Mouse (Mus musculus): Measurements from ENCODE around the gene Hoxd13. TPM values are rescaled to one million over a fixed set of nuclear protein-coding genes. Genes with fewer than 3 reads are reported as not detected.

Gene Hoxd13
- polyA plus RNA-seq, 1 experiment from 2014 or later = 0.09 TPM

DNA sequence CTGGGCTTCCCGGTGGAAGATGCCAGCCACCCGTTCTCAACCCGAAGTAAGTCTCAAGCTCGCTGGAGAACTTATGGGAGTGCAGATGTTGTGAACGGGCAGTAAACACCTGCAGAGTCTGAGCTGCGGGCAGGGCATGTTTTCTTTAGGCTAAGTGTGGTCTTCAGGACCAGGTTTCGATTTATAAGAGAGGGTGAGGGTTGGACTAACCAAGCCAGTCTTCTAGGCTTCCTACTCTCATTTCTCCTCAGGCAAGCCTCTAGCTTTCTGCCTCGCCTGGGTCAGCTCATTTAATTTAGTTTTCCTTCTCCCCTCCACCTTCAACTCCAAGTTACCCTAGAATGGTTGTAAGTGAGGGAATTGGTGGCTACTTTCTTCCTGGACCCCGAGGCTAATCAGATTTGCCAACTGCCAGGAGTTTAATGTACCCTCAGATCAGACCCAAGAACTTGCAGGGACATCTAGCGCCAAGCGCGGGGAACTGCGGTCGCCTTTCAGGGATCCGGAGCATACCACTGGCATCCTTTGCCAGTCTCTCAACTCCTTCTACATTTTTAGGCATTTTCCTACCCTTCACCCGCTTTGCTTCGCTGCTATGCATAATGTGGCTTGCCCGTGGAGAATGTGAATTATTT lies 4.7 kb upstream of the Hoxd13 start:
- Histone ChIP-seq H3K36me3 (no peaks in the 10 kb centered on the region), H3K4me2 (no peak overlapping the region), H3K27ac (ENCODE audit: poor library complexity, severe bottlenecking) (no peak overlapping the region), H3K4me1 (replicated peaks) (peaks cover 18% of the 10 kb centered on the region), H3K9ac (no peak overlapping the region), H3K4me3 (no peak overlapping the region), H3K27me3 (replicated peaks) (peaks cover 89% of the 10 kb centered on the region), H3K9me3 (replicated peaks) (no peaks in the 10 kb centered on the region)
- ATAC-seq (ENCODE audit: insufficient number of reproducible peaks, low FRiP score) = no peak
- 4% methylated on average over 18 of the region's 18 CpGs for WGBS

- peaks cover 16% of the 10 kb centered on the region for H3K4me1 ChIP-seq (replicated peaks)
- no peak for ATAC-seq (ENCODE audit: insufficient number of reproducible peaks, low FRiP score)
- H3K27me3 ChIP-seq (replicated peaks) = peaks cover 89% of the 10 kb centered on the region
- no peak overlapping the region for H3K4me2 ChIP-seq
- H3K9me3 ChIP-seq (replicated peaks) = no peaks in the 10 kb centered on the region
- no peaks in the 10 kb centered on the region for H3K36me3 ChIP-seq
- no peak overlapping the region for H3K4me3 ChIP-seq
- WGBS = 4% methylated on average over 7 of the region's 7 CpGs
- no peak overlapping the region for H3K27ac ChIP-seq (ENCODE audit: poor library complexity, severe bottlenecking)
- H3K9ac ChIP-seq = no peak overlapping the region
These were observed 1.7 kb upstream of the Hoxd13 start for GRCm38 (mm10) chr2:74666411-74666810.

DNA sequence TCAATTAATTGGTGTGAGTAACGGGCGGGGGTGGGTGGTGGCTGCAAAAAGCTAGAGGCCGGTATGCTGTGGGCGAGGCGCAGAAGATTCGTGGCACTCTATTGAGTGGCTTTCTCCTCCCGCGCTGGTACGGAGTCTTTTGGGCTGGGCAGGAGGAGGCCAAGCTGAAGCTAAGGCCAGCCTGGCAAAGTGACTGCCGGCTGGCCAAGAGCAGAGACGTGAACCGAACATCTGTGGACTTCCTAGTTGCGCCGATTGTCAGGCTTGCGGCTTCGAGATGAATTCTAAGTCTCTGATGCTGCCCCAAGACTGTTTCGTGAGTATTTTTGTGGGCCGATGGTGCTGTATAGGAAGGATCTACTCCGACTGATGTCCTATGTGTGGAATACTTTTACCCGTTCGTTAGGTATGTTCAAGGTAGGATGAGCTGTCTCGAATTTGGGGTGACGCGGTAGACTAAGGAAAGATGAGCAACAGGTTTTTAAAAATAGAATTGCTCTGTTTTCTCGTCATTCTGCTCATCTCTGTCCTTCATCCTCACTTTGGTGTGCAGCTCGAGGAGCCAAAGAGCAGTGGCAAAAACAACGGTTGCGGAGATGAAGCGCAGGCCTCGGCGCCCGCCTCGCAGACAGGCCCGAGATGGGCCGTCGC lies 794 bp upstream of the Hoxd13 start:
- Histone ChIP-seq H3K4me2 (peak overlapping the region; percentile 76), H3K9ac (no peak overlapping the region), H3K27ac (ENCODE audit: poor library complexity, severe bottlenecking) (no peak overlapping the region), H3K27me3 (replicated peaks) (peaks cover 89% of the 10 kb centered on the region), H3K4me3 (peak overlapping the region; percentile 48; the same call in 1 of the 2 replicates), H3K36me3 (no peaks in the 10 kb centered on the region), H3K4me1 (replicated peaks) (peaks cover 13% of the 10 kb centered on the region), H3K9me3 (replicated peaks) (no peaks in the 10 kb centered on the region)
- WGBS = 3% methylated on average over 36 of the region's 36 CpGs
- ATAC-seq (ENCODE audit: insufficient number of reproducible peaks, low FRiP score) = no peak

DNA sequence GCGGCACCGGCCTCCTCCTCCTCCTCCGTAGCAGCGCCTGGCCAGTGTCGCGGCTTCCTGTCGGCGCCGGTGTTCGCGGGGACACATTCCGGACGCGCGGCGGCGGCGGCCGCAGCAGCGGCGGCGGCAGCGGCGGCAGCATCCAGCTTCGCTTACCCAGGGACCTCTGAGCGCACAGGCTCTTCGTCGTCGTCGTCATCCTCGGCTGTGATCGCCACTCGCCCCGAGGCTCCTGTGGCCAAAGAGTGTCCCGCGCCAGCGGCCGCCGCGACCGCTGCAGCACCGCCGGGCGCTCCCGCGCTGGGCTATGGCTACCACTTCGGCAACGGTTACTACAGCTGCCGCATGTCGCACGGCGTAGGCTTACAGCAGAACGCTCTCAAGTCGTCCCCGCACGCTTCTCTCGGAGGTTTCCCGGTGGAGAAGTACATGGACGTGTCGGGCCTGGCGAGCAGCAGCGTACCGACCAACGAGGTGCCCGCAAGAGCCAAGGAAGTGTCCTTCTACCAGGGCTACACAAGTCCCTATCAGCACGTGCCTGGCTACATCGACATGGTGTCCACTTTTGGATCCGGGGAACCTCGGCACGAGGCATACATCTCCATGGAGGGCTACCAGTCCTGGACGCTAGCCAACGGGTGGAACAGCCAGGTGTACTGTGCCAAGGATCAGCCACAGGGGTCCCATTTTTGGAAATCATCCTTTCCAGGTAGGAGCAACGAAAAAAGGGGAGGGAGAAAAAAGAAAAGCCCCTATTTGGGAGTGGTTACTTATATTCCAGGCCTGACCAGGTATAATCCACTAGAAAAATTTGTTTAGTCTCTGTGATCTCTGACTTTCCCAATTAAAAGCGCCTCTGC lies 490 bp downstream of the Hoxd13 start:
- Histone ChIP-seq H3K4me1 (replicated peaks) (peaks cover 19% of the 10 kb centered on the region), H3K9me3 (replicated peaks) (no peaks in the 10 kb centered on the region), H3K4me3 (peak overlapping the region; percentile 48), H3K4me2 (peak overlapping the region; percentile 76), H3K27me3 (replicated peaks) (peaks cover 90% of the 10 kb centered on the region), H3K27ac (ENCODE audit: poor library complexity, severe bottlenecking) (no peak overlapping the region), H3K36me3 (no peaks in the 10 kb centered on the region), H3K9ac (peak overlapping the region; percentile 9; the same call in 1 of the 2 replicates)
- ATAC-seq (ENCODE audit: insufficient number of reproducible peaks, low FRiP score) = peak; percentile 22; the same call in 1 of the 2 replicates
- WGBS = under 1% methylated on average over 68 of the region's 74 CpGs

DNA sequence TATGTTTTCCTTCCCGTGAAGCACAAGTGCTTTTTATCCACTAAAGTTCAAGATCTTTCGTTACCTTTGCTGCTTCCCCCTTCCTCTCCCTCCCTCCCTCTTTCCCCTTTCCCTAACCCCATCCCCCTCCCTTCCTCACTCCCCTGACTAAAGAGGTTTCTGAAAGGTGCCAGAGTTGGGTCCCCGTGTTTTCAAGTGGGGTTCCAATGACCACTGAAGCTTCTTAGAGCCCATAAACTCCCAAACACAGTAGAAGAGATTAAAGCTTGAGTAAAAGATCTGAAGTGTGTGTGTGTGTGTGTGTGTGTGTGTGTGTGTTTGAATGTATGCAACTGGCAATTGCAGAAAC lies 1.1 kb downstream of the Hoxd13 start:
- H3K36me3 ChIP-seq = no peaks in the 10 kb centered on the region
- H3K4me1 ChIP-seq (replicated peaks) = peaks cover 19% of the 10 kb centered on the region
- H3K27me3 ChIP-seq (replicated peaks) = peaks cover 90% of the 10 kb centered on the region
- ATAC-seq (ENCODE audit: insufficient number of reproducible peaks, low FRiP score) = no peak
- H3K4me3 ChIP-seq = no peak overlapping the region
- H3K9ac ChIP-seq = no peak overlapping the region
- no peaks in the 10 kb centered on the region for H3K9me3 ChIP-seq (replicated peaks)
- H3K4me2 ChIP-seq = no peak overlapping the region
- no peak overlapping the region for H3K27ac ChIP-seq (ENCODE audit: poor library complexity, severe bottlenecking)
- 1% methylated on average over 3 of the region's 3 CpGs for WGBS

DNA sequence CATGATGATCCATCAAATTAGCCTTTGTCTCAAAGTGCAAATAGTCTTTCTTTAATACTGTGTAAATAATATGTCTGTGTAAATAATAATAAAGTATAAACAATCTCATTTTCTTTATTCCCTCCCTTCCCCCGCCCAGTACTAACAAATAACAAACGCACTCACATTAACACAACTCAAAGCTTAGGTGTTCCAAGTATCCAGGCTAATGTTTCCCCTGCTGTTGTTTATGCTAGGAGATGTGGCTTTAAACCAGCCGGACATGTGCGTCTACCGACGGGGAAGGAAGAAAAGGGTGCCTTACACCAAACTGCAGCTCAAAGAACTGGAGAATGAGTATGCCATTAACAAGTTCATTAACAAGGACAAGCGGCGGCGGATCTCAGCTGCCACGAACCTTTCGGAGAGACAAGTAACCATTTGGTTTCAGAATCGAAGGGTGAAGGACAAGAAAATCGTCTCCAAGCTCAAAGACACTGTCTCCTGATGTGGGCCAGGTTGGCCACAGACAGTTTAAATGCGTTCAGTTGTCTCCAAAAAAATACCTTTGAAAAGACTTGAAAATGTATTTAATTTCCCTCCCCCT lies 1.6 kb downstream of the Hoxd13 start:
- Histone ChIP-seq H3K27me3 (replicated peaks) (peaks cover 90% of the 10 kb centered on the region), H3K9ac (no peak overlapping the region), H3K4me3 (no peak overlapping the region), H3K36me3 (no peaks in the 10 kb centered on the region), H3K4me1 (replicated peaks) (peaks cover 19% of the 10 kb centered on the region), H3K27ac (ENCODE audit: poor library complexity, severe bottlenecking) (no peak overlapping the region), H3K9me3 (replicated peaks) (no peaks in the 10 kb centered on the region), H3K4me2 (no peak overlapping the region)
- ATAC-seq (ENCODE audit: insufficient number of reproducible peaks, low FRiP score) = no peak
- under 1% methylated on average over 14 of the region's 14 CpGs for WGBS

DNA sequence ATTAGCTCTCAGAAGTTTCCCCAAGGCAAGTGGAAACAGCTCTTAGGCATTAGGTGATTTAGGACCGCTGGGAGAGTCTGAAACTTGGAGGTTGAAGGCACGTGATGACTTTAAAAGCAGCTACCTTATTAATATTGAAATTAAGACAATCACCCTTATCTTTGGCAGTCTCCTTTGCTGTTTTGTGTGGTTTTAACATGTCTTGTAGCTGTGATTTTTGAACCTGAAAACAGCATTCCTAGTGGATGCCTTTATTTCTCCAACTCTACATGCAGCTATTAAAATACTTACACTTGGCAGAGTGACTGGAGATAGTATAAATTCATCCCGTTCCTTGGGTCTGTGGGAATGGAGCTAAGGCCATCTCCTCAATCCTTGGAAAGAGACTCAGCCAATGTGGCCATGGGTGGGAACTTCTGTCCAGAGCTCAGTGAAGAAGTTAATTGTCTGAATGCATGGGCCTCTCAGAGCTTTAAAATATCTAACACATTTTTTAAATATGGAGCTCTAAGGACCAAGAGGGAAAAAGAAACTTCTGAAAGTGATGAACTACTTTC lies 2.6 kb downstream of the Hoxd13 start:
- Histone ChIP-seq H3K4me2 (no peak overlapping the region), H3K4me1 (replicated peaks) (peaks cover 19% of the 10 kb centered on the region), H3K4me3 (no peak overlapping the region), H3K9me3 (replicated peaks) (no peaks in the 10 kb centered on the region), H3K27me3 (replicated peaks) (peaks cover 92% of the 10 kb centered on the region), H3K27ac (ENCODE audit: poor library complexity, severe bottlenecking) (no peak overlapping the region), H3K9ac (no peak overlapping the region), H3K36me3 (no peaks in the 10 kb centered on the region)
- 3% methylated on average over 3 of the region's 3 CpGs for WGBS
- no peak for ATAC-seq (ENCODE audit: insufficient number of reproducible peaks, low FRiP score)

DNA sequence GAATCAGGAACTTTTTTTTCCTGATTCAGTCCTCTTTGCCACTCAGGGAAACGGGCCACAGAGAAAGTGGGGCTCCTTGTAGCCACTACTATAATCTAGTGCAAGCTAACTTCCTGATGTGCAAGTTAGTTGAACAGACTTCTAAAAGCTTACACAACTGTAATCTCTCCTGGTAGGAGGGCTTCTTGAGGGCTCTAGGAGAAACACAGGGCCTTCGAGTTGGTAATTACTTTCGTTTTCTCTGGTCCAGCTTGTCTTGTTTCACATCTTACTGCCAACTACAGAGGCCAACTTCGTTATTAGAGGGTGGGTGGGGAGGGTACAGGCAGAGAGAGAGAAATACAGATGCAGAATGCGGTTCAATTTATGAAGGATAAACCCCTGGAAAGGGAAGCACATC lies 3.7 kb downstream of the Hoxd13 start:
- 0 out of 2 replicates have a peak overlapping the region, but pooled peaks have one; percentile 12 for H3K4me3 ChIP-seq
- ATAC-seq (ENCODE audit: insufficient number of reproducible peaks, low FRiP score) = no peak

GRCm38 (mm10) chr2:74672481-74673362 lies 4.6 kb downstream of the Hoxd13 start:
- WGBS = 2% methylated on average over 40 of the region's 40 CpGs
- Histone ChIP-seq H3K4me3 (peak overlapping the region; percentile 47), H3K27me3 (replicated peaks) (peaks cover 91% of the 10 kb centered on the region), H3K4me2 (peak overlapping the region; percentile 85), H3K4me1 (replicated peaks) (peaks cover 17% of the 10 kb centered on the region), H3K36me3 (no peaks in the 10 kb centered on the region), H3K9me3 (replicated peaks) (no peaks in the 10 kb centered on the region), H3K9ac (no peak overlapping the region; the same call in 1 of the 2 replicates), H3K27ac (ENCODE audit: poor library complexity, severe bottlenecking) (no peak overlapping the region)
- 0 out of 2 replicates have a peak, but pooled peaks have one; percentile 40 for ATAC-seq (ENCODE audit: insufficient number of reproducible peaks, low FRiP score)

More for the DNA sequence above, 3.7 kb downstream of the Hoxd13 start:
- Histone ChIP-seq H3K9ac (no peak overlapping the region), H3K27ac (ENCODE audit: poor library complexity, severe bottlenecking) (no peak overlapping the region), H3K4me2 (peak overlapping the region; percentile 85), H3K27me3 (replicated peaks) (peaks cover 93% of the 10 kb centered on the region), H3K4me1 (replicated peaks) (peaks cover 19% of the 10 kb centered on the region), H3K9me3 (replicated peaks) (no peaks in the 10 kb centered on the region), H3K36me3 (no peaks in the 10 kb centered on the region)
- WGBS = 4% methylated on average over 5 of the region's 5 CpGs

DNA sequence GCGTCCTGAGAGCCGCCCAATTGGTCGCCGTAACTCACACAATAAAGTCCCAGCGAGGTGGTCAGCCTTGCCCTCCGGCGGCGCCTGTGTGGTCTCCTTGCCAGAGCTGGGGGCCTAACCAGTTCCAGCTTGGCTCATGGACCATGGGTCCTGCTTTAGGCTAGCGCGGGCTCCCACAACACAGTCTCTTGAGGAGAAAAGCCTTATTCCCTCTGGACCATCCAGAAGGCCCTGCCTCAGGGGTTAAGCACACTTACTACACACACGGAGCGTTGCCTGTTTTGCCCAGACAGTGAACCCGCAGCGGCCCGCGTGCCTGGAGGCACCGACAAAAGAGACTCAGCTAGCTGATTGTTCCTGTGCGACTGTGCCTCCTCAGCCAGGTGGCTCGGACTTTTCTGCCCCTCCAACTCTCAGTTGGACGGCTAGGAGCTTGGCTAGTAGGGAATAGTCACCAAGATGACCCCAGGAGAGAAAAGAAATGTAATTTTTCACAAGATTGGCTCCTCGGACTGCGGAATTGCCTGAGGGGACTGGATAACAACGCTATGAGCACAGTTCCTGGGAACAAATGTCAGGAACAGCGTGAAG lies 5.8 kb downstream of the Hoxd13 start:
- H3K4me3 ChIP-seq = no peak overlapping the region
- no peak overlapping the region for H3K4me2 ChIP-seq
- no peak for ATAC-seq (ENCODE audit: insufficient number of reproducible peaks, low FRiP score)
- H3K9ac ChIP-seq = no peak overlapping the region
- H3K27me3 ChIP-seq (replicated peaks) = peaks cover 90% of the 10 kb centered on the region
- no peaks in the 10 kb centered on the region for H3K36me3 ChIP-seq
- WGBS = 2% methylated on average over 24 of the region's 24 CpGs
- H3K9me3 ChIP-seq (replicated peaks) = no peaks in the 10 kb centered on the region
- peaks cover 6% of the 10 kb centered on the region; the same call in 1 of the 2 replicates for H3K4me1 ChIP-seq (replicated peaks)
- H3K27ac ChIP-seq (ENCODE audit: poor library complexity, severe bottlenecking) = no peak overlapping the region

All from heart, embryonic 12.5 days (tissue).